Mouse (Mus musculus): ENCODE measurements around the gene Kcna10. TPM values are rescaled to one million over a fixed set of nuclear protein-coding genes. Genes with fewer than 3 reads are reported as not detected.

Gene Kcna10
- polyA plus RNA-seq, 1 experiment: not detected

GRCm38 (mm10) chr3:107205170-107205569 lies 22.3 kb downstream of the Kcna10 start:
- DNase-seq (ENCODE audit: low read depth): no peak
- no peak for TF ChIP-seq CTCF (IDR thresholded peaks at IDR 0.05; ENCODE audit: borderline replicate concordance, extremely low read depth, insufficient read depth, insufficient read length)

GRCm38 (mm10) chr3:107205994-107206393 lies 23.1 kb downstream of the Kcna10 start:
- TF ChIP-seq POLR2A (IDR thresholded peaks at IDR 0.05; ENCODE audit: borderline replicate concordance, extremely low read depth, insufficient read depth, insufficient read length, poor library complexity, severe bottlenecking): no peak
- TF ChIP-seq CTCF (IDR thresholded peaks at IDR 0.05; ENCODE audit: borderline replicate concordance, extremely low read depth, insufficient read depth, insufficient read length): peak; percentile 81; the same call in 1 of the 2 replicates
- DNase-seq (ENCODE audit: low read depth): peak; percentile 79

- TF ChIP-seq POLR2A (IDR thresholded peaks at IDR 0.05; ENCODE audit: borderline replicate concordance, extremely low read depth, insufficient read depth, insufficient read length, poor library complexity, severe bottlenecking) (no peak), CTCF (IDR thresholded peaks at IDR 0.05; ENCODE audit: borderline replicate concordance, extremely low read depth, insufficient read depth, insufficient read length) (no peak)
- no peak for DNase-seq (ENCODE audit: low read depth)
Measured at GRCm38 (mm10) chr3:107206490-107207150, 23.8 kb downstream of the Kcna10 start.

GRCm38 (mm10) chr3:107207625-107208253 lies 24.9 kb downstream of the Kcna10 start:
- peak; percentile 69 for DNase-seq (ENCODE audit: low read depth)

GRCm38 (mm10) chr3:107214606-107215005 lies 31.8 kb downstream of the Kcna10 start:
- no peak for TF ChIP-seq CTCF (IDR thresholded peaks at IDR 0.05; ENCODE audit: borderline replicate concordance, extremely low read depth, insufficient read depth, insufficient read length)
- DNase-seq (ENCODE audit: low read depth): no peak

More at GRCm38 (mm10) chr3:107207625-107208253, 24.9 kb downstream of the Kcna10 start:
- TF ChIP-seq POLR2A (IDR thresholded peaks at IDR 0.05; ENCODE audit: borderline replicate concordance, extremely low read depth, insufficient read depth, insufficient read length, poor library complexity, severe bottlenecking): no peak
- TF ChIP-seq CTCF (IDR thresholded peaks at IDR 0.05; ENCODE audit: borderline replicate concordance, extremely low read depth, insufficient read depth, insufficient read length): no peak

- TF ChIP-seq POLR2A (IDR thresholded peaks at IDR 0.05; ENCODE audit: borderline replicate concordance, extremely low read depth, insufficient read depth, insufficient read length, poor library complexity, severe bottlenecking): no peak
- DNase-seq (ENCODE audit: low read depth): peak; percentile 22
Measured at GRCm38 (mm10) chr3:107216400-107217100, 33.7 kb downstream of the Kcna10 start.

GRCm38 (mm10) chr3:107217101-107217480 lies 34.2 kb downstream of the Kcna10 start:
- TF ChIP-seq POLR2A (IDR thresholded peaks at IDR 0.05; ENCODE audit: borderline replicate concordance, extremely low read depth, insufficient read depth, insufficient read length, poor library complexity, severe bottlenecking) (no peak), CTCF (IDR thresholded peaks at IDR 0.05; ENCODE audit: borderline replicate concordance, extremely low read depth, insufficient read depth, insufficient read length) (no peak)
- DNase-seq (ENCODE audit: low read depth): no peak

- TF ChIP-seq POLR2A (IDR thresholded peaks at IDR 0.05; ENCODE audit: borderline replicate concordance, extremely low read depth, insufficient read depth, insufficient read length, poor library complexity, severe bottlenecking): no peak
- no peak for TF ChIP-seq CTCF (IDR thresholded peaks at IDR 0.05; ENCODE audit: borderline replicate concordance, extremely low read depth, insufficient read depth, insufficient read length)
- no peak for DNase-seq (ENCODE audit: low read depth)
Measured at GRCm38 (mm10) chr3:107218572-107218971, 35.7 kb downstream of the Kcna10 start.

GRCm38 (mm10) chr3:107221608-107222007 lies 38.8 kb downstream of the Kcna10 start, which contains the start of gene Cym:
Gene Cym, minus strand, starts transcription at chr3:107221732.
- DNase-seq (ENCODE audit: low read depth): no peak
- no peak for TF ChIP-seq CTCF (IDR thresholded peaks at IDR 0.05; ENCODE audit: borderline replicate concordance, extremely low read depth, insufficient read depth, insufficient read length)
- no peak for TF ChIP-seq POLR2A (IDR thresholded peaks at IDR 0.05; ENCODE audit: borderline replicate concordance, extremely low read depth, insufficient read depth, insufficient read length, poor library complexity, severe bottlenecking)

GRCm38 (mm10) chr3:107223230-107223629 lies 40.4 kb downstream of the Kcna10 start:
- TF ChIP-seq CTCF (IDR thresholded peaks at IDR 0.05; ENCODE audit: borderline replicate concordance, extremely low read depth, insufficient read depth, insufficient read length): no peak
- TF ChIP-seq POLR2A (IDR thresholded peaks at IDR 0.05; ENCODE audit: borderline replicate concordance, extremely low read depth, insufficient read depth, insufficient read length, poor library complexity, severe bottlenecking): no peak
- no peak for DNase-seq (ENCODE audit: low read depth)

- TF ChIP-seq CTCF (IDR thresholded peaks at IDR 0.05; ENCODE audit: borderline replicate concordance, extremely low read depth, insufficient read depth, insufficient read length) (no peak), POLR2A (IDR thresholded peaks at IDR 0.05; ENCODE audit: borderline replicate concordance, extremely low read depth, insufficient read depth, insufficient read length, poor library complexity, severe bottlenecking) (no peak)
- DNase-seq (ENCODE audit: low read depth): no peak
Measured at GRCm38 (mm10) chr3:107225820-107226219, 43.0 kb downstream of the Kcna10 start.

- TF ChIP-seq POLR2A (IDR thresholded peaks at IDR 0.05; ENCODE audit: borderline replicate concordance, extremely low read depth, insufficient read depth, insufficient read length, poor library complexity, severe bottlenecking): no peak
- no peak for TF ChIP-seq CTCF (IDR thresholded peaks at IDR 0.05; ENCODE audit: borderline replicate concordance, extremely low read depth, insufficient read depth, insufficient read length)
Measured at GRCm38 (mm10) chr3:107229221-107229620, 46.4 kb downstream of the Kcna10 start.

More at GRCm38 (mm10) chr3:107229221-107229620, 46.4 kb downstream of the Kcna10 start:
- no peak for DNase-seq (ENCODE audit: low read depth)

All from brain, embryonic 14.5 days (tissue).